Mouse (Mus musculus): Measurements from ENCODE around the gene Eef1akmt2.

The Eef1akmt2 gene

GRCm38 (mm10) chr7:132787496-132788190, 64.8 kb downstream of the Eef1akmt2 start:
- no peak for DNase-seq (ENCODE audit: low read depth, low spot score)

- DNase-seq (ENCODE audit: low read depth, low spot score): no peak
Observed at GRCm38 (mm10) chr7:132787022-132787421, 65.5 kb downstream of the Eef1akmt2 start.

GRCm38 (mm10) chr7:132786522-132786921, 66.0 kb downstream of the Eef1akmt2 start:
- DNase-seq (ENCODE audit: low read depth, low spot score): no peak

GRCm38 (mm10) chr7:132786011-132786410, 66.5 kb downstream of the Eef1akmt2 start:
- DNase-seq (ENCODE audit: low read depth, low spot score): no peak

GRCm38 (mm10) chr7:132784101-132784500, 68.4 kb downstream of the Eef1akmt2 start:
- DNase-seq (ENCODE audit: low read depth, low spot score): no peak

- no peak for DNase-seq (ENCODE audit: low read depth, low spot score)
Observed at GRCm38 (mm10) chr7:132781850-132782249, 70.6 kb downstream of the Eef1akmt2 start.

GRCm38 (mm10) chr7:132781130-132781814, 71.2 kb downstream of the Eef1akmt2 start:
- no peak for DNase-seq (ENCODE audit: low read depth, low spot score)

GRCm38 (mm10) chr7:132780611-132781010, 71.9 kb downstream of the Eef1akmt2 start:
- no peak for DNase-seq (ENCODE audit: low read depth, low spot score)

GRCm38 (mm10) chr7:132778630-132779029, 73.8 kb downstream of the Eef1akmt2 start:
- no peak for DNase-seq (ENCODE audit: low read depth, low spot score)

- DNase-seq (ENCODE audit: low read depth, low spot score): no peak
Observed at GRCm38 (mm10) chr7:132777728-132778453, 74.6 kb downstream of the Eef1akmt2 start.
